Mouse (Mus musculus): ENCODE data around the gene Map4k2.

- no peak for TF ChIP-seq CTCF (IDR thresholded peaks at IDR 0.05; ENCODE audit: control insufficient read depth, insufficient read depth, insufficient read length)
- no peak for TF ChIP-seq CEBPB (IDR thresholded peaks at IDR 0.05; ENCODE audit: low read depth)
- no peak for TF ChIP-seq MAX (IDR thresholded peaks at IDR 0.05)
- TF ChIP-seq MYOG (IDR thresholded peaks at IDR 0.05; ENCODE audit: control insufficient read depth, extremely low read depth, insufficient read length): no peak
- TF ChIP-seq FOSL1 (IDR thresholded peaks at IDR 0.05; ENCODE audit: insufficient read depth, low read length, poor library complexity, severe bottlenecking): no peak
- no peak for TF ChIP-seq MYOD1 (IDR thresholded peaks at IDR 0.05; ENCODE audit: control insufficient read depth, insufficient read length, low read depth)
Observed at GRCm38 (mm10) chr19:6380411-6381166, 39.7 kb downstream of the Map4k2 start.

Measured in C2C12 (cell line).